Mouse (Mus musculus): ENCODE results near the gene Ppil4. TPM values are rescaled to one million over a fixed set of nuclear protein-coding genes. Genes with fewer than 3 reads are reported as not detected.

The Ppil4 gene
- polyA plus RNA-seq, 1 experiment from 2014 or later: 28.1 TPM

DNA sequence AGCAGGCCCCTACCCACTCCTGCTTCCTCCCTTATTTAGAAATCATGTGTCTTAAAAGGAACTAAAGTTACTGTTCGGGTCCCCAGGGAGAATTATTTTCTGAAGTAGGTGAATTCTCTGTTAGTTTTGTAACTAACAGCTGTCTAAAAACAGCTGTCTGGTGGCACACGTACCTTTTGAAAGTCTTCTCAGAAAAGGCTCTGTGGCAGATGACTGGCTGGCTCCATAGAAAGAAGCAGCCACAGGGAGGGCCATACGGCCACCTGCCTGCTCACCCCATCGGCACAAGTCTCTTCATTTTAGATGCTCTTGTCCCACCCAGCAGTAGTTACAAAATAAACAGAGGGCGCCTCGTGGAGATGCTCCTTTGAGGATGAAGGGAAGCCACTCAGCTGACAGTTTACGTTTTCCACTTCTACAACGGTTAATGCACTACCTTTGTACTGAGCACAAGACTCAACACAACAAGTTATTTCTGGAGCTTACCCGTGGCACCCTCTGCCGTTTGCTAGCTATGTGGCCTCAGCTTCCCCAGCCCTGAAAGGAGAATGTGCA is 42.1 kb downstream of the Ppil4 start:
- Histone ChIP-seq H3K9ac (ENCODE audit: low read depth, low read length) (no peak overlapping the region), H3K4me1 (ENCODE audit: control insufficient read depth, insufficient read depth, low read length) (peaks cover 6% of the 10 kb centered on the region), H3K27me3 (replicated peaks; ENCODE audit: control insufficient read depth, insufficient read depth, low read length) (no peaks in the 10 kb centered on the region), H3K4me2 (ENCODE audit: low read depth, low read length) (no peak overlapping the region), H3K27ac (ENCODE audit: low read length) (no peak overlapping the region), H3K4me3 (ENCODE audit: low read length) (no peak overlapping the region), H3K36me3 (ENCODE audit: control insufficient read depth, insufficient read depth, low read length) (no peaks in the 10 kb centered on the region), H3K9me3 (ENCODE audit: control insufficient read depth, low read length) (no peaks in the 10 kb centered on the region)
- 60% methylated on average over 10 of the region's 10 CpGs for WGBS
- ATAC-seq: no peak

DNA sequence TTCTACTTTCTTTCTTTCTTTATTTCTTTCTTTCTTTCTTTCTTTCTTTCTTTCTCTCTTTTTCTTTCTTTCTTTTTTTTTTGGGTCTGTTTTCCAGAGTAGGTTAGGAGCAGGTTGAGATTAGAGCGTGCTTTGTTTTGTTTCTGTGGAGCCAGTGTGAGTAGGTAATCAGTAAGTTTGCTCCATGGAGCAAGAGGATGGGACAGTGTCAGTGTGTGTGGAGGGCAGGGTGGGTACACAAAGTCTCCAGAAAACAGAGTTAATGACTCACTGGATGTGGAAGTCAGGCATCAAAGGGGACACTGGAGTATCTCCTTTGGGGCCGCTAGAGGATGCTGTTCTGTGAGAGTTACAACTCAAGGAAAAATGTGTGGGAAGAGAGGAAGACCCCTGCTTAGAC is 44.2 kb downstream of the Ppil4 start:
- Histone ChIP-seq H3K4me2 (ENCODE audit: low read depth, low read length) (no peak overlapping the region), H3K9ac (ENCODE audit: low read depth, low read length) (no peak overlapping the region), H3K4me3 (ENCODE audit: low read length) (no peak overlapping the region), H3K36me3 (ENCODE audit: control insufficient read depth, insufficient read depth, low read length) (no peaks in the 10 kb centered on the region), H3K27me3 (replicated peaks; ENCODE audit: control insufficient read depth, insufficient read depth, low read length) (no peaks in the 10 kb centered on the region), H3K27ac (ENCODE audit: low read length) (no peak overlapping the region), H3K4me1 (ENCODE audit: control insufficient read depth, insufficient read depth, low read length) (peaks cover 9% of the 10 kb centered on the region), H3K9me3 (ENCODE audit: control insufficient read depth, low read length) (no peaks in the 10 kb centered on the region)
- ATAC-seq: no peak
- 64% methylated on average over 2 of the region's 2 CpGs for WGBS

DNA sequence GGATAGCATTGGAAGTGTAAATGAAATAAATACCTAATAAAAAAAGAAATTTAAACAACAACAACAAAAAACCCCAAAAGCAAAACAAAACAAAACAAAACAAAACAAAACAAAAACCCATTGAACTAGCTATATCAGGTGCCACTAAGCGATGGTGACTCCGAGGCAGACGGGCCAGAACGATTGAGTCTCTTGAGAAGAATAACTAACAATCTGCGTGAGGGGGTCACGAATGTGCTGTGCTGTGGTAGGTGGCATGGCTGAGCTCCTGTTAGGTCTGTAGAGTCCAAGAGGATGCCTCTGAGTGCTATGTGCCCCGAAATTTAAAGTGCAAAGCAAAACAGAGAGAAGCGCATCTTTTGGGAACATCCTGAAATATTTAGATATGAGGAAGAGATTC is 44.8 kb downstream of the Ppil4 start:
- 90% methylated on average over 8 of the region's 8 CpGs for WGBS
- Histone ChIP-seq H3K4me2 (ENCODE audit: low read depth, low read length) (no peak overlapping the region), H3K4me3 (ENCODE audit: low read length) (no peak overlapping the region), H3K36me3 (ENCODE audit: control insufficient read depth, insufficient read depth, low read length) (no peaks in the 10 kb centered on the region), H3K27me3 (replicated peaks; ENCODE audit: control insufficient read depth, insufficient read depth, low read length) (no peaks in the 10 kb centered on the region), H3K9ac (ENCODE audit: low read depth, low read length) (no peak overlapping the region), H3K4me1 (ENCODE audit: control insufficient read depth, insufficient read depth, low read length) (peaks cover 6% of the 10 kb centered on the region), H3K27ac (ENCODE audit: low read length) (no peak overlapping the region), H3K9me3 (ENCODE audit: control insufficient read depth, low read length) (no peaks in the 10 kb centered on the region)
- ATAC-seq: no peak

DNA sequence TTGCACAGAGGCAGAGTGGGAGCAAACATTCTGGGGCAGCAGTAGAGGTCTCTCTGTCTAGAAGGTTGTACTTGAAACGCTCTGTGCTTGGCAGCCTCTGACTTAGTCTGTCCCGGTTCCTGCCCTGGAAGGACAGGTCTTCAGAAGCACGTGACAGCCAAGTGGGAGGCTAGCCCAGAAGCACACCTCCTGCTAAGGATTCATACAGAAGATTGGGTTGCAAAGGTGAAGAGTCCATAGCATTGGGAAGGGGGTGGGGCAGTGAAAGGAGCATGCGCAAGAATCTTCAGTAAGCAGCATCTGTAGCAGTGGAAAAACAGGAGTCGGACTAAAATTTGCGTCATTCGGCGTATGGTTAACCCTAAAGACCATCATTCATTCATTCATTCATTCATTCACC is 45.3 kb downstream of the Ppil4 start:
- H3K4me1 ChIP-seq (ENCODE audit: control insufficient read depth, insufficient read depth, low read length): 0 out of 2 replicates have a peak, but pooled peaks cover 4% of the 10 kb centered on the region
- H3K36me3 ChIP-seq (ENCODE audit: control insufficient read depth, insufficient read depth, low read length): no peaks in the 10 kb centered on the region
- H3K9me3 ChIP-seq (ENCODE audit: control insufficient read depth, low read length): no peaks in the 10 kb centered on the region
- H3K4me2 ChIP-seq (ENCODE audit: low read depth, low read length): no peak overlapping the region
- no peak overlapping the region for H3K4me3 ChIP-seq (ENCODE audit: low read length)
- no peak overlapping the region for H3K27ac ChIP-seq (ENCODE audit: low read length)
- WGBS: 84% methylated on average over 8 of the region's 8 CpGs
- no peak overlapping the region for H3K9ac ChIP-seq (ENCODE audit: low read depth, low read length)
- ATAC-seq: no peak
- no peaks in the 10 kb centered on the region for H3K27me3 ChIP-seq (replicated peaks; ENCODE audit: control insufficient read depth, insufficient read depth, low read length)

DNA sequence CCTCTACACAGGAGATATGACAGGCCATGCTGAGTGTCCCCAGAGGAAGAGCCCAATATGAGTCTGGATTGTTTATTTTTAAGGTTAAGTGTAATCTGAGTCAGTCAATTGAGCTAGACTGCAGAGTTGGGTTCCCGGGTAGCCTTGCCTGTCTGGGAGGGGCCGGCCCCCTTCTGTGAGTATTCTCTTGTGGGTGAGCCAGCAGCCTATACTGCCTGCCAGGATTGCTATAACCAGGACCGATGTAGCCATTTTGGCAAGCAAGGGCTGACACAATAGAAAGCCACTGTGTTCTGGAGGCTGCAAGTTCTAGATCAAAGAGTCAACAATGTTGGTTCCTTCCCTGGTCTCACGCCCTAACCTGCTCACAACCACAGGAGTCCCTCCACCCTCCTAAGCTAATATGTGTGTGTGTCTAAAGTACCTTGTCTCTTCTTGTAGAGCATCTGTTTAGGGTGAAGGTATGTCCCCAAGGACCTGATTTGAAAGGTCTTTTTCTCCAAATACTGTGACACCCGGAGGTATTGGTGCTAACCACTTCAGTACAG is 46.3 kb downstream of the Ppil4 start:
- Histone ChIP-seq H3K27ac (ENCODE audit: low read length) (no peak overlapping the region), H3K27me3 (replicated peaks; ENCODE audit: control insufficient read depth, insufficient read depth, low read length) (no peaks in the 10 kb centered on the region), H3K4me1 (ENCODE audit: control insufficient read depth, insufficient read depth, low read length) (0 out of 2 replicates have a peak, but pooled peaks cover 4% of the 10 kb centered on the region), H3K9me3 (ENCODE audit: control insufficient read depth, low read length) (no peaks in the 10 kb centered on the region), H3K9ac (ENCODE audit: low read depth, low read length) (no peak overlapping the region), H3K36me3 (ENCODE audit: control insufficient read depth, insufficient read depth, low read length) (no peaks in the 10 kb centered on the region), H3K4me2 (ENCODE audit: low read depth, low read length) (no peak overlapping the region), H3K4me3 (ENCODE audit: low read length) (no peak overlapping the region)
- ATAC-seq: no peak
- WGBS: 80% methylated on average over 5 of the region's 5 CpGs

DNA sequence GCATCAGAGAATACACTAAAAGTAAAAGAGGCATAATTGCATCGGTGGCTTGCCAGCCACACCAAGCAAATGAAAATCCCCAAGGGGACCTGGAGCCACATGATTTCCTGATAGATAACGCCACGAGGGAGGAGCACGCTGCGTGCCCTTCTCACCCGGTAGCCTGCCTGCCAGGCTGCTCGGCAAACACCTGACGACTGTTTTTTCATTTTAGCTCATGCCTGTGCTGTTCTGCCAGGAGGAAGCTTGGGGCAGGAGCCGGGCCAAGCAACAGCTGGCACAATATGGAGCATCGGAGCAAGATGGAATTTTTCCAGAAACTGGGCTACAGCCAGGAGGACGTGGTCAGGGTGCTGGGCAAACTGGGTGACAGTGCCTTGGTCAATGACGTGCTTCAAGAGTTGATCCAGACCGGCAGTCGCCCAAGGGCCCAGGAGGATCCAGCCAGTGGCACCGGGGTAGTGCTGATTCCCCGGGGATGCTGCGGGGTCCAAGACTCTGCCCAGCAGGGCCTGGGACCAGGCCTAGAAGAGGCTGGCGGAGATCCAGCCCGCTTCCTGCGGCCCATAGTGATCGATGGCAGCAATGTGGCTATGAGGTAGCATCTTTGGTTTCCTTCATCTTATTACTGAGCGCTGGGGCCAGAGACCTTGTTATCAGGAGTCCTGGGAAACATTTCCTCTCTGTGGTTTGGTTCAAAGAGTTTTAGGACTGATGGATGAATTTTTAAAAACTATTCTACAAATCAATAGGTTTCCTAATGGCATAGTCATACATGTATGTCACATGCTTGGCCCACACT is 47.1 kb downstream of the Ppil4 start:
- 82% methylated on average over 22 of the region's 22 CpGs for WGBS
- Histone ChIP-seq H3K4me3 (ENCODE audit: low read length) (no peak overlapping the region), H3K27ac (ENCODE audit: low read length) (no peak overlapping the region), H3K9ac (ENCODE audit: low read depth, low read length) (no peak overlapping the region), H3K27me3 (replicated peaks; ENCODE audit: control insufficient read depth, insufficient read depth, low read length) (no peaks in the 10 kb centered on the region), H3K4me1 (ENCODE audit: control insufficient read depth, insufficient read depth, low read length) (0 out of 2 replicates have a peak, but pooled peaks cover 4% of the 10 kb centered on the region), H3K36me3 (ENCODE audit: control insufficient read depth, insufficient read depth, low read length) (no peaks in the 10 kb centered on the region), H3K4me2 (ENCODE audit: low read depth, low read length) (no peak overlapping the region), H3K9me3 (ENCODE audit: control insufficient read depth, low read length) (no peaks in the 10 kb centered on the region)
- no peak for ATAC-seq

DNA sequence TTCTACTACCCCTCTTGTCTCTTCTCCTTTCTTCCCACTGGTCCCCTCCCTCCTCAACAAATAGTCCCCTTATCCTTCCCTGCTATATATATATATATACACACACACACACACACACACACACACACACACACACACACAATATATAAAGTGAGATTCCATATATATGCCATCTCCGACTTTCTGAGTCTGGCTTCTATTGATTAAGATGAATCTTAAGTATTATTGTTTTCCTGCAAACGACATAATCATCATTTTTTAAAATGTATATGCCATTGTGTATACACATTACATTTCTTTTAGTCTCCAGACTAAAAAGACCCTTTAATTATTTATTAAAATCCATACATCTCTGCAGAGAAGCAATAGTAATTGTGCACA is 47.7 kb downstream of the Ppil4 start:
- WGBS: 79% methylated on average over 2 of the region's 2 CpGs
- Histone ChIP-seq H3K9ac (ENCODE audit: low read depth, low read length) (no peak overlapping the region), H3K4me3 (ENCODE audit: low read length) (no peak overlapping the region), H3K27ac (ENCODE audit: low read length) (no peak overlapping the region), H3K4me1 (ENCODE audit: control insufficient read depth, insufficient read depth, low read length) (0 out of 2 replicates have a peak, but pooled peaks cover 4% of the 10 kb centered on the region), H3K36me3 (ENCODE audit: control insufficient read depth, insufficient read depth, low read length) (no peaks in the 10 kb centered on the region), H3K27me3 (replicated peaks; ENCODE audit: control insufficient read depth, insufficient read depth, low read length) (no peaks in the 10 kb centered on the region), H3K9me3 (ENCODE audit: control insufficient read depth, low read length) (no peaks in the 10 kb centered on the region), H3K4me2 (ENCODE audit: low read depth, low read length) (no peak overlapping the region)
- ATAC-seq: no peak

DNA sequence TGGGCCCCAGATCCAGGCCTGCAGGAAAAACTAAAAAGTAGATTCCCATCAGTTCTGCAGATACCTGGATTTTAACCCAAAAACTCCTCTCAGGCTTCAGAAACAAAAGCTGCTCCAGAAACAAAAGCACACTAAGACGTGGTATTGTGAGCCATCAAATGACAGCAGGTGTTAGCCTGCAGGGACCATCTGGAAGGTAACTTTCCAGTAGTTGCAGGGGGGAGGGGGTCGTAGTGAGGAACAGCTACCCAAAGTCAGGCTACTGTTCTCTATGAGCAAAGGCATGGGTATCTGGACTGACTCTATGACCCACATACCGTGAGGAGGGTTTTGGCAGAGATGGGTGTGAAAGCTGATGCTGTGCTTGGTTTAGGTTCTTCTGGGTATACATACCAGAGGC is 48.1 kb downstream of the Ppil4 start:
- ATAC-seq: no peak
- Histone ChIP-seq H3K9ac (ENCODE audit: low read depth, low read length) (no peak overlapping the region), H3K27me3 (replicated peaks; ENCODE audit: control insufficient read depth, insufficient read depth, low read length) (no peaks in the 10 kb centered on the region), H3K4me2 (ENCODE audit: low read depth, low read length) (no peak overlapping the region), H3K9me3 (ENCODE audit: control insufficient read depth, low read length) (no peaks in the 10 kb centered on the region), H3K4me1 (ENCODE audit: control insufficient read depth, insufficient read depth, low read length) (0 out of 2 replicates have a peak, but pooled peaks cover 4% of the 10 kb centered on the region), H3K36me3 (ENCODE audit: control insufficient read depth, insufficient read depth, low read length) (no peaks in the 10 kb centered on the region), H3K27ac (ENCODE audit: low read length) (no peak overlapping the region), H3K4me3 (ENCODE audit: low read length) (no peak overlapping the region)
- WGBS: 71% methylated on average over 3 of the region's 3 CpGs

DNA sequence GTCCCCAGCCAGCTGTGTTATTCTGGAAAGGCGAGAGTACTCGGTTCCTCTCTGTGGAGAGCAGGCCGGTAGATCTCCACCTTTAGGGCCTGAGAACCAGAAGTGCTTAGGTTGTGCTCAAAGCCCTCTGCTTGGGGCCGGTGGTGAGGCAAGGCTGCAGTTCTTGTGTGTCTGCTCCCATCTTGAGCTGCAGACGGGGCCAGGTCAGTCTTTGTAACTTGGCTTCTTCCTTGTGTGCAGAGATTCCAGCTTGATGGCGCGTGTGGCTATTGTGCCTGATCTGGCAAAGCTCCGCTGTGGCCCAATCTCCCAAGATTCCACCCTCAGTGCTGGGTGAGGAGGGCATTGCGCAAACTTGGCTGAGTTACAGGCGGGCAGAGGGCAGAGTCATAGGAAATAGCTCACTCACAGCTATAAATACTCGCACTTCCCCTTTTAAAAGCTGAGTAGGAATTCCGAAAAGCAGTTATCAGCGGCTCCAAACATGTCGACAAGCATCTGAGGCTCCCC is 48.9 kb downstream of the Ppil4 start:
- Histone ChIP-seq H3K27me3 (replicated peaks; ENCODE audit: control insufficient read depth, insufficient read depth, low read length) (no peaks in the 10 kb centered on the region), H3K27ac (ENCODE audit: low read length) (peak overlapping the region; percentile 23; the same call in 1 of the 2 replicates), H3K4me1 (ENCODE audit: control insufficient read depth, insufficient read depth, low read length) (0 out of 2 replicates have a peak, but pooled peaks cover 4% of the 10 kb centered on the region), H3K9ac (ENCODE audit: low read depth, low read length) (no peak overlapping the region), H3K9me3 (ENCODE audit: control insufficient read depth, low read length) (no peaks in the 10 kb centered on the region), H3K4me2 (ENCODE audit: low read depth, low read length) (peak overlapping the region; percentile 22; the same call in 1 of the 2 replicates), H3K4me3 (ENCODE audit: low read length) (no peak overlapping the region), H3K36me3 (ENCODE audit: control insufficient read depth, insufficient read depth, low read length) (no peaks in the 10 kb centered on the region)
- WGBS: 55% methylated on average over 14 of the region's 14 CpGs
- peak; percentile 89 for ATAC-seq

All from intestine, embryonic 16.5 days (tissue).